Mouse (Mus musculus) G1E (cell line): ENCODE results near the gene Hoxd3.

Experiments
- CTCF ChIP-seq: IDR thresholded peaks from 2 replicates; pipeline ENCODE4 v1.5.1; 2012; ENCODE audit warnings: low read depth, low read length, inconsistent platforms, mixed read lengths
- GATA1 ChIP-seq: IDR thresholded peaks from 2 replicates; pipeline ENCODE4 v1.6.1; 2012; ENCODE audit warnings: borderline replicate concordance, low read length, inconsistent platforms, mixed read lengths
- GATA2 ChIP-seq: IDR thresholded peaks from 2 replicates; pipeline ENCODE4 v1.6.1; 2012; ENCODE audit warnings: low read depth, low read length, inconsistent platforms, borderline replicate concordance
- POLR2AphosphoS5 ChIP-seq: IDR thresholded peaks from 2 replicates; pipeline ENCODE4 v1.6.1; 2012; ENCODE audit warnings: low read depth, low read length, inconsistent platforms; ENCODE audit not compliant: insufficient replicate concordance
- TAL1 ChIP-seq: conservative IDR thresholded peaks from 2 replicates; pipeline ENCODE4 v1.6.1; 2012; ENCODE audit warnings: low read depth, low read length, inconsistent platforms, mixed read lengths

GRCm38 (mm10) chr2:74709465-74710419 is 2.0 kb upstream of the Hoxd3 start:
- TF ChIP-seq CTCF (no peak), TAL1 (no peak), GATA2 (no peak), GATA1 (no peak), POLR2AphosphoS5 (no peak)
